ENCODE assay signal across 12 mouse cellular contexts in the genomic region with DNA sequence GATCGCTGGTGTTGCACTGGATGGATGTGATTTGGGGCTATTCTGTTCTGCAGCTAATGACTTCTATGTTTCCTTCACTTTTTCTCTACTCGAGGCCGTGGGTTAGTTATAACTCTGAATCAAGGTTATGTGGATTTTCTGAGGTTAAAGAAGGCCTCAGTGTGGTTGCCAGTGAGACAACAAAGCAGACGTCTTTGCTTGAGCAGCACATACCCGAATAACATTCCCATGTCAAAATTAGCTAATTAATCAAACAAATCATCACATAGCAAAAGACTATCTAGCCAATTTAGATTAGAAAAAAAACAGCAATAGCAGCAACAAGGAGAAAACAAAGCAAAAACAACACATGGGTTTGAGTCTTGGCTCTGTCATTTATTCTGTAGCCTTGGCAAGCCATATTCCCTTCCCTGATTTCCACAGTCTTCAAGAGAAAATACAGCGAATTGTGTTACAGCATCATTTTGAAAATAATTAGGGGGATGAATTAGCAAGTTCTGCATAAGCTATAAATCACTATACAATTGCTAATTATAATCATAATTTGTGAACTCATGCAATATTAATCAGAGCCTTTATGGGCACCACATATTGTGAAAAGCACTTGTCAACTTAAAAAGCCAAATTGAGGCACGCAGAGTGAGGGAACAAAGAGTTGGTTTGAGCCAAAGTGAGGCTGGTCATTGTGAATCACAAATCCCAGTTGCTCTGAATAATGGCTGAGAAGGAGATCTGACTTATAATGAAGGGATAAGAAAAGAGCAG.
DNase-seq lines count a peak whose midpoint lies in the region; ATAC-seq and TF ChIP-seq lines count a peak whose summit lies in the region.
"Had no signal": no experiment of that assay in that cellular context is flagged by ENCODE, and none has a peak within 500 bp of the region (broad histone marks: within the 10 kb centered on the region; RNA-seq: fewer than 3 reads in every experiment).

No protein-coding gene starts in this region.

- H3K9ac ChIP-seq in hindbrain, embryonic 13.5 days: no peak overlapping the region
- H3K9ac ChIP-seq in midbrain, embryonic 14.5 days (replicated peaks; ENCODE audit: low read length): no peak overlapping the region
- no peak overlapping the region for H3K9ac ChIP-seq in heart, adult 2 months (ENCODE audit: low read depth, low read length)
- H3K9ac ChIP-seq: limb, embryonic 13.5 days had no signal

- TF ChIP-seq CTCF in heart, adult 2 months (IDR thresholded peaks at IDR 0.05): no peak

- peak; percentile 49 for DNase-seq in brain, embryonic 18.5 days (ENCODE audit: low read depth, low spot score)
- DNase-seq in forebrain, embryonic 10.5 days (ENCODE audit: extremely low spot score, low spot score): peak; percentile 15
- DNase-seq in midbrain, embryonic 14.5 days: peak; percentile 55
- no peak for DNase-seq in heart, adult 2 months
- DNase-seq in right cerebral cortex, postnatal 36 days (ENCODE audit: low spot score in 2 of 2): no peak
- DNase-seq in gastrocnemius, postnatal 4 days (ENCODE audit: low spot score in 2 of 2): no peak
- DNase-seq: gastrocnemius, postnatal 25 days; kidney, postnatal 10 days had no signal

- TF ChIP-seq POLR2A in heart, adult 2 months (IDR thresholded peaks at IDR 0.05; ENCODE audit: insufficient read depth, low read depth, low read length): no peak

- H3K27me3 ChIP-seq in forebrain, embryonic 10.5 days (ENCODE audit: poor library complexity, severe bottlenecking): peaks cover 81% of the 10 kb centered on the region
- no peaks in the 10 kb centered on the region for H3K27me3 ChIP-seq in hindbrain, embryonic 13.5 days
- H3K27me3 ChIP-seq in midbrain, embryonic 14.5 days (ENCODE audit: control insufficient read depth, insufficient read depth, low read length): no peaks in the 10 kb centered on the region
- H3K27me3 ChIP-seq in heart, adult 2 months (ENCODE audit: control insufficient read depth, insufficient read depth, low read length): no peaks in the 10 kb centered on the region
- H3K27me3 ChIP-seq: CH12.LX; limb, embryonic 13.5 days; Patski had no signal

- no peak overlapping the region for H3K4me3 ChIP-seq in forebrain, embryonic 10.5 days
- H3K4me3 ChIP-seq in hindbrain, embryonic 13.5 days: no peak overlapping the region
- no peak overlapping the region for H3K4me3 ChIP-seq in midbrain, embryonic 14.5 days (replicated peaks; ENCODE audit: low read depth, low read length)
- no peak overlapping the region for H3K4me3 ChIP-seq in heart, adult 2 months
- H3K4me3 ChIP-seq: limb, embryonic 13.5 days had no signal

- no peak overlapping the region for H3K27ac ChIP-seq in forebrain, embryonic 10.5 days
- H3K27ac ChIP-seq in hindbrain, embryonic 13.5 days: no peak overlapping the region
- no peak overlapping the region; the same call in 1 of the 2 replicates for H3K27ac ChIP-seq in midbrain, embryonic 14.5 days (replicated peaks; ENCODE audit: low read depth, low read length)
- no peak overlapping the region for H3K27ac ChIP-seq in heart, adult 2 months
- H3K27ac ChIP-seq: limb, embryonic 13.5 days had no signal

- intact Hi-C loops in heart, adult 2 months (cut with DNase I): no loop called here

- peak; percentile 82 for ATAC-seq in hindbrain, embryonic 13.5 days (ENCODE audit: low FRiP score)
- peak; percentile 60 for ATAC-seq in midbrain, embryonic 14.5 days (ENCODE audit: low FRiP score, low TSS enrichment)
- ATAC-seq: Patski had no signal

- WGBS in forebrain, embryonic 10.5 days: 64% methylated on average over 7 of the region's 7 CpGs
- 26% methylated on average over 7 of the region's 7 CpGs for WGBS in hindbrain, embryonic 13.5 days
- 28% methylated on average over 7 of the region's 7 CpGs for WGBS in midbrain, embryonic 14.5 days
- 68% methylated on average over 7 of the region's 7 CpGs for WGBS in heart, adult 2 months

- H3K36me3 ChIP-seq in forebrain, embryonic 10.5 days (replicated peaks): no peaks in the 10 kb centered on the region
- no peaks in the 10 kb centered on the region for H3K36me3 ChIP-seq in hindbrain, embryonic 13.5 days
- H3K36me3 ChIP-seq in midbrain, embryonic 14.5 days (ENCODE audit: control insufficient read depth, insufficient read depth, low read length): no peaks in the 10 kb centered on the region
- H3K36me3 ChIP-seq in heart, adult 2 months (ENCODE audit: control insufficient read depth, insufficient read depth, low read length): no peaks in the 10 kb centered on the region
- H3K36me3 ChIP-seq: limb, embryonic 13.5 days had no signal

- no peaks in the 10 kb centered on the region for H3K79me2 ChIP-seq in heart, adult 2 months (replicated peaks; ENCODE audit: control insufficient read depth, insufficient read depth, low read length)

- no peak overlapping the region for H3K4me2 ChIP-seq in hindbrain, embryonic 13.5 days
- no peak overlapping the region for H3K4me2 ChIP-seq in midbrain, embryonic 14.5 days (ENCODE audit: low read length)
- H3K4me2 ChIP-seq: limb, embryonic 13.5 days had no signal

- no peaks in the 10 kb centered on the region for H3K9me3 ChIP-seq in forebrain, embryonic 10.5 days
- no peaks in the 10 kb centered on the region for H3K9me3 ChIP-seq in hindbrain, embryonic 13.5 days
- H3K9me3 ChIP-seq in midbrain, embryonic 14.5 days (ENCODE audit: control insufficient read depth, low read length): no peaks in the 10 kb centered on the region
- H3K9me3 ChIP-seq: limb, embryonic 13.5 days had no signal

- peaks cover 16% of the 10 kb centered on the region for H3K4me1 ChIP-seq in forebrain, embryonic 10.5 days
- peaks cover 4% of the 10 kb centered on the region; the same call in 1 of the 2 replicates for H3K4me1 ChIP-seq in hindbrain, embryonic 13.5 days (replicated peaks)
- peaks cover 3% of the 10 kb centered on the region; the same call in 1 of the 2 replicates for H3K4me1 ChIP-seq in midbrain, embryonic 14.5 days (ENCODE audit: control insufficient read depth, insufficient read depth, low read length)
- no peaks in the 10 kb centered on the region for H3K4me1 ChIP-seq in heart, adult 2 months (ENCODE audit: control insufficient read depth, insufficient read depth, low read length)
- H3K4me1 ChIP-seq: limb, embryonic 13.5 days had no signal

- TF ChIP-seq EP300 in heart, adult 2 months (IDR thresholded peaks at IDR 0.05; ENCODE audit: insufficient read depth, low read depth, low read length): no peak

Comparison
In these comparisons a context has a peak if more than half of its experiments do, and no peak if none do; other contexts are left out.
1. DNase-seq: peak in brain, embryonic 18.5 days (single experiment), forebrain, embryonic 10.5 days (single experiment) and midbrain, embryonic 14.5 days (single experiment); none in heart, adult 2 months (0 of 2), right cerebral cortex, postnatal 36 days (0 of 2) and gastrocnemius, postnatal 4 days (0 of 2).